Mouse (Mus musculus) left cerebral cortex, adult 8-10 months (tissue): ENCODE results near the gene Drd3. TPM values are rescaled to one million over a fixed set of nuclear protein-coding genes. Genes with fewer than 3 reads are reported as not detected.
A peak's percentile ranks its signal among the peaks of the same experiment; 100 is the strongest.

ENCODE experiments used
- DNase-seq, 2 experiments: peaks; one replicate each; pipeline ENCODE4 v3.0.0; 2022; ENCODE audit warnings: low spot score in 2 of 2
- microRNA-seq, 2 experiments: library from miRNA; unstranded; fragments of <30 nt; microRNA quantifications; one replicate each; pipeline ENCODE4 v1.2.0; 2022
- total RNA-seq, 4 experiments: library from RNA; stranded (reverse); gene quantifications; 2 replicates each; pipeline ENCODE4 v1.2.4; 2022

Drd3 gene
- total RNA-seq, 4 experiments from 2014 or later = 1.5 to 2.4 (median 1.7) TPM

DNA sequence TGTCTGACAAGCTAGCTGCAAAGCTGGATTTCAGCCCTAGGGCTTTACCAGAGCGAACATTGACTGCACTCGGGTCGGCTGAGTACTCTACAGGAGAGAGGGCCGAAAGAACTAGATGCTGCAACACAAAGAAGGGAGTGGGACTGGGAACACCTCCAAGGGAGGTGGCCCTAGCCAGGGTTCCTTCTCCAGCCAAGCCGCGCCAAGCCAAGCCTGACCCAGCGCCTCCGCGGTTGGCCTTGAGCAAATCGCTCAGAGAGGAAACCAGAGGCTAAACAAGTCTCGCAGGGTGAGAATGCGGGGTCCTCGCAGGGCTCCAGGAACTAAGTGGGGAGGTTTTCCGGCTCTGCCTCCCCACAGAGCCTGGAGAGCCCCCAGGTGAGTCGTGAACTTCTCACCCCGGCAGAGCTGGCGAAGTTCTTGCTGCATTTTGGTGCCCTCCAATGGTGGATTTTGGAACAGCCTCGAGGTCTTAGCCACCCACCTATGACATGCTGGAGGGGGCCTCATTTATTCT is 48.0 kb downstream of the Drd3 start:
- DNase-seq = peak in 1 of 2 experiments; percentile 72

- no peak for DNase-seq
Measured at GRCm38 (mm10) chr16:43802466-43802865, 48.6 kb downstream of the Drd3 start.

DNA sequence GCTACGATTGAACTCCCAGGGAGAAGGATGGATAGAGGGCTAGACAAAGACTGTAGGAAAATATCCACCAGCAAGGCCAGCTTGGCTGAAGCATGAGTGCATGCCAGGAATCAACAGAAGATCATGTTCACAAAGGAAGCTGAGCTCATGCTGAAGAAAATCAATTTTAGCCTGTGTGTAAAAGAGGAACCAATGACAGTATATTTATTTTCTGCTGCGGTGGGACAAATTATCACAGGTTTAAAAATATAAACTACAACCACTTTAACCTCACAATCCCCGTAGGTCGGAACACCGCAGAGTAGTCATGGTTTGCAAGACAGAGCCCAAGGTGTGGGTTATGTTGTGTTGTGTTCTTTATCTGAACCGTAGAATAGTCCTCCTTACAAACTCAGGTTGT is 50.5 kb downstream of the Drd3 start:
- DNase-seq = no peak

DNA sequence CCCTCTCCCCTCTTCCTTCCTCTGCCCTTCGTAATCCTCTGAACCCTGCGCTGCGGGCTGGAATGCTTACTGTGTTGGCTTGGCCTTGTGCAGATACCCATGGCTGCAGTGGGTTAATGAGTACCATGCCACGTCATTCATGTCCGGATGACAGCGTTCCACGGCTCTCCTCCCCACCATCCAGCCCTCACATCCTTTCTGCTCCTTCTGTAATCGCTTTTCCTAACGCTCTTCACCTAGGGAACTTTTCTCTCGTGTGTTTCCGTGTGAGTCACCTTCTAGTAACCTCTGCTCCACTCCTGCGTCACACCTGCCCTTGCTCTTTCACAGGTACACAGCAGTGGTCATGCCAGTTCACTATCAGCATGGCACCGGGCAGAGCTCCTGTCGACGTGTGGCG is 53.2 kb downstream of the Drd3 start:
- DNase-seq = no peak

DNA sequence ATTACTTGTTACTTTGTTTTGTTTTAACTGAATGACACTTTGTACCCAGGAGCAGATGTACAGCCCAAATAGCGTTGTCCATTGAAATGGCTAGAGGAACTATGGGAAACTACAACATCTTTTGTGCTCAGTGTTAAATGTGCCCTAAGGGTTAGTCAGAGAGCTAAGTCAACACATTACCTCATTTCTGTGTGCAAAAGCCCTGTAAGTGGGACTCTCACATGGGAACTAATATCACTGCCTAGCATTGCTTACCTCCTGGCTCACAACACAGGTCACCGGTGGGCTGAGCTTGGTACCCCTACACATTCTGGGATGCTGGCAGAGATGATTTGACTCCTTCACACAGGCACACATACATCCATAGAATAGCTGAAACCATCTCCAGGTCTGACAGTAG is 55.6 kb downstream of the Drd3 start:
- DNase-seq = no peak

- DNase-seq = no peak
Measured at GRCm38 (mm10) chr16:43811402-43811801, 57.6 kb downstream of the Drd3 start.

DNA sequence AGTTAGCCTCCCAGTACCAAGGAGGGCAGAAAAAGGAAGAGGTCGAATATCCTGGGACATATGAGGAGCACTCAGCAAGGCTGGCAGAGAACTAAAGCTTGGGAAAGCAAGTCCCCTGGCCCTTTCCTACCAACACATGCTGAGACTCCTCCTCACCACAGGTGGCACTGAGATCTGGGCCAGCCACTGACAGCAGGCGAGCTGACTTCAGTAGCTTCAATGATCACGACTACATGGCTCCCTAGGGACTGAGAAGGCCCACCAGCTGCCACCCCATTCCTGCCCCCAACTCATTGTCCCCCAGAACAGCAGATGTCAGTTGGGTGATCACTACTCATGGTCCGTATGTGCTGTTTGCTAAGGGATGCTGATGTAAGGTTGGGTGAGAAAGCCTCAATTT is 60.8 kb downstream of the Drd3 start:
- DNase-seq = no peak

- no peak for DNase-seq
Measured at GRCm38 (mm10) chr16:43816321-43816720, 62.5 kb downstream of the Drd3 start.

GRCm38 (mm10) chr16:43818404-43818803 is 64.6 kb downstream of the Drd3 start:
- DNase-seq = no peak

GRCm38 (mm10) chr16:43827492-43827891 is 73.7 kb downstream of the Drd3 start:
- no peak for DNase-seq

- DNase-seq = no peak
Measured at GRCm38 (mm10) chr16:43831957-43832356, 78.1 kb downstream of the Drd3 start.

GRCm38 (mm10) chr16:43841236-43841635 is 87.4 kb downstream of the Drd3 start:
- no peak for DNase-seq

DNA sequence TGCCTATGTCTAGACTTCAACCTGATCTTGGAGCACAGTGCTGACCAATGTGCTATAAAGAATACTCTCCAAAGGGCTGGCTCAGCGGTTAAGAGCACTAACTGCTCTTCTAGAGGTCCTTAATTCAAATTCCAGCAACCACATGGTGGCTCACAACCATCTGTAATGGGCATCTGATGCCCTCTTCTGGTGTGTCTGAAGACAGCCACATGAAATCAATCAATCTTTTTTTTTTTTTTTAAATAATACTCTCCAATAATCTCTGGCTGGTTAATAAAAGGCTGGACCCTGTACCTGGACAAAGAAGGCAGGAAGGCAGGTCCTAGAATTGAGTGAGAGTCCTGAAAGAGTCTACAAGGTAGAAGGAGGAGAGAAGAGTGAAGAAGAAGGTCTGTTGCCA is 96.0 kb downstream of the Drd3 start:
- no peak for DNase-seq

DNA sequence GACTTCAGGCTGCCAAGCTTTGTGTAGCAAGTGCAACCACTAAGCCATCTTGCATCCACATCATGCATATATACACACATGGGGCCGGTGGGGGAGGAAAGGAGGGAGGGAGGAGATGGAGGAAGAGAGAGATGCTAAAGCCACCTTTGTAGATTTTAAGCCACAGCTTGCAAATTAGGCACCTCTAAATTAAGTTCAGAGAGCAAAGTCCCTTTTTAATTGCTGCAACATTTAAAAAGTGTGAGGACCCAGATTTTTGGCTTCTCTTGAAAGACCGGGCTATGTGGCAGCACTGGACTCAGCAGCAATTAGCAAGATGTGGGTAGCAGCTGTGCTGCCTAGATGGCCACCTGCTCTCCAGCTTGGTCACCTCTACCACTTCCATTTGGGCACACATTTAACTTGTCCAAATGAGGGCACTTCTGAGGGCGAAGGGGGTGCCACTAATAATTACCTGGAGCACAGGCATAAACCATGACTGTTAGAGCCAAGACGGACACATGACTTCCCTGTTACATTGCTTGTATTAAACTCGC is 105.2 kb downstream of the Drd3 start:
- no peak for DNase-seq

DNA sequence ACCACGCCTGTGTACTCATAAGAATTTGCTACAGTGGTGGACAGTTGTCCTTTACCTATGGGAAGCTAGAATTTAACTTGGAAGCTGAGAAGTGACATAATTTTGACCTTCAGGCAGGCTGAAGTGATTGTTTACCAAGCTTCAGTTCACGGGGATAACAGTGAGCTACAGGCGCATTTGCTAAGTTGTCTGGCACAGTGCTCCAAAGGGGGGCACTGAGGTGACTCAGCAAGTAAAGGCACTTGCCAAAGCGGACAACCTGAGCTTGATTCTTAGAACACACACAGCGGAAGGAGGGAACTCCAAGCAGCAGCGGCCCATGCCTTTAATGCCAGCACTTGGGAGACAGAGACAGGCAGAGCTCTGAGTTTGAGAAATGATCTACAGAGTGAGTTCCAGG is 106.8 kb downstream of the Drd3 start:
- no peak for DNase-seq

DNA sequence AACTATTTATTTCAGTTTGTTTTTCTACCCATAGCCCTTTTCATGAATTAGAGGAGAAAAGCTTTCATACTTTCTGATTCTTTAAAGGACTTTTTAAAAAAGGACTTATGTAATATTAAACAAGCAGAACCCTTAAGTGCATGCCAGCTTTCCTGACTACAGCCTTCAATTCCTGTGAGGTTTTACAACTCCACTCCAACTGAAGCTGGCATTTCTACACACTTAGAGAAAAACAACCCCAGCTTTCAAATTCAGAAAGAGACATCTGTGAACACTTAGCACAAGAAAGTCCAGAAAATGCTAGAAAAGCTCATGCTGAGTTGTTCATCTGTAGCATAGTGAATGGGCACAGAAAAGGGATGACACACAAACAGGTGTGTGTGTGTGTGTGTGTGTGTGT is 116.0 kb downstream of the Drd3 start:
- no peak for DNase-seq

GRCm38 (mm10) chr16:43871419-43871818 is 117.6 kb downstream of the Drd3 start:
- DNase-seq = no peak

Small RNAs within 50 kb of the gene (microRNA-seq; reads per million reads assigned to microRNA genes)
- gene Gm25996 = 0 reads per million in 2 experiments

Other genes starting within 250 kb of the Drd3 start
- not detected for gene Tigit, start 89.9 kb upstream of the Drd3 start, total RNA-seq
- 1 to 10 TPM; 4.5 to 6.0 (median 5.3) TPM for gene Ccdc191, start 135.8 kb downstream of the Drd3 start, total RNA-seq
- 10 to 100 TPM; 33.7 to 37.4 (median 35.8) TPM for gene Qtrt2, start 172.8 kb downstream of the Drd3 start, total RNA-seq
- 10 to 100 TPM; 23.8 to 26.2 (median 25.3) TPM for gene Zdhhc23, start 225.8 kb downstream of the Drd3 start, total RNA-seq